Mouse (Mus musculus): ENCODE measurements around the gene Krtap7-1. TPM values are rescaled to one million over a fixed set of nuclear protein-coding genes. Genes with fewer than 3 reads are reported as not detected.

The Krtap7-1 gene
- total RNA-seq, 1 experiment from 2014 or later, result not detected

Other genes starting within 250 kb of the Krtap7-1 start
- not detected in 2 replicates for gene Krtap21-1, start 104.5 kb downstream of the Krtap7-1 start, total RNA-seq (2017)
- gene Krtap6-2, start 88.2 kb downstream of the Krtap7-1 start, total RNA-seq (2017), result not detected in 2 replicates
- not detected in 2 replicates for gene Krtap8-1, start 20.4 kb downstream of the Krtap7-1 start, total RNA-seq (2017)
- gene Krtap11-1, start 62.9 kb upstream of the Krtap7-1 start, total RNA-seq (2017), result not detected in 2 replicates

All from common myeloid progenitor, adult 5-6 weeks (primary cell).